Mouse (Mus musculus) CD4-positive, CD25-positive, alpha-beta regulatory T cell, adult 2 months (primary cell): ENCODE measurements around the gene Spata18.

Experiments
- DNase-seq: peaks from one replicate; pipeline ENCODE4 v3.0.0-alpha.2; 2012; ENCODE audit warnings: low read depth, low spot score

The Spata18 gene

GRCm38 (mm10) chr5:73716941-73717340, 65.8 kb downstream of the Spata18 start:
- DNase-seq, result no peak

GRCm38 (mm10) chr5:73721682-73722282, 70.6 kb downstream of the Spata18 start:
- DNase-seq, result no peak

GRCm38 (mm10) chr5:73725981-73726380, 74.8 kb downstream of the Spata18 start:
- DNase-seq, result no peak

GRCm38 (mm10) chr5:73728651-73729050, 77.5 kb downstream of the Spata18 start:
- no peak for DNase-seq
